Mouse (Mus musculus) hindbrain, embryonic 16.5 days (tissue): ENCODE data around the gene Nrm. TPM values are rescaled to one million over a fixed set of nuclear protein-coding genes. Genes with fewer than 3 reads are reported as not detected.

ENCODE experiments used
- ATAC-seq: fragments of 200-750 bp; cut with Nextera tagmentation; 2 replicates; pipeline ENCODE4 v1.8.0; 2017; ENCODE audit warnings: moderate TSS enrichment, moderate library complexity
- H3K27ac ChIP-seq: fragments of 300-500 bp; sonication (generic); 2 replicates; pipeline ENCODE4 v1.5.1; 2014; ENCODE audit warnings: low read depth, mild to moderate bottlenecking, control low read depth, low read length, moderate library complexity
- H3K27me3 ChIP-seq: fragments of 300-500 bp; sonication (generic); replicated peaks from 2 replicates; pipeline ENCODE4 v1.6.1; 2014; ENCODE audit warnings: low read length; ENCODE audit not compliant: control insufficient read depth, insufficient read depth
- H3K36me3 ChIP-seq: fragments of 300-500 bp; sonication (generic); 2 replicates; pipeline ENCODE4 v1.6.1; 2014; ENCODE audit warnings: mild to moderate bottlenecking, low read length, moderate library complexity, mixed read lengths; ENCODE audit not compliant: control insufficient read depth, insufficient read depth
- H3K4me1 ChIP-seq: fragments of 300-500 bp; sonication (generic); 2 replicates; pipeline ENCODE4 v1.6.1; 2014; ENCODE audit warnings: low read depth, low read length; ENCODE audit not compliant: control insufficient read depth, insufficient read depth
- H3K4me2 ChIP-seq: fragments of 300-500 bp; sonication (generic); 2 replicates; pipeline ENCODE4 v1.6.1; 2014; ENCODE audit warnings: mild to moderate bottlenecking, low read length, control low read depth, moderate library complexity
- H3K4me3 ChIP-seq: fragments of 300-500 bp; sonication (generic); 2 replicates; pipeline ENCODE4 v1.5.1; 2014; ENCODE audit warnings: mild to moderate bottlenecking, low read length, control low read depth, moderate library complexity
- H3K9ac ChIP-seq: fragments of 300-500 bp; sonication (generic); 2 replicates; pipeline ENCODE4 v1.6.1; 2014; ENCODE audit warnings: low read depth, mild to moderate bottlenecking, control low read depth, low read length, moderate library complexity
- H3K9me3 ChIP-seq: fragments of 300-500 bp; sonication (generic); 2 replicates; pipeline ENCODE4 v1.6.1; 2014; ENCODE audit warnings: mild to moderate bottlenecking, low read length, moderate library complexity; ENCODE audit not compliant: control insufficient read depth
- WGBS: fragments of 180-500 bp; shearing (Covaris S2); extraction: QIAGEN DNeasy Blood & Tissue Kit; methylation state at CpG from one replicate; pipeline ENCODE4 v1.1.7; 2014; 5-methylcytosine and 5-hydroxymethylcytosine counted together
- polyA plus RNA-seq: library from polyadenylated mRNA; unstranded; fragments of >200 nt; fragmentation: Nextera tagmentation; extraction: Ambion mirVana; gene quantifications from 2 replicates; pipeline ENCODE4 v1.2.1, GENCODE M21; 2015

Nrm gene
- polyA plus RNA-seq, 1 experiment from 2014 or later: 20.8 TPM

DNA sequence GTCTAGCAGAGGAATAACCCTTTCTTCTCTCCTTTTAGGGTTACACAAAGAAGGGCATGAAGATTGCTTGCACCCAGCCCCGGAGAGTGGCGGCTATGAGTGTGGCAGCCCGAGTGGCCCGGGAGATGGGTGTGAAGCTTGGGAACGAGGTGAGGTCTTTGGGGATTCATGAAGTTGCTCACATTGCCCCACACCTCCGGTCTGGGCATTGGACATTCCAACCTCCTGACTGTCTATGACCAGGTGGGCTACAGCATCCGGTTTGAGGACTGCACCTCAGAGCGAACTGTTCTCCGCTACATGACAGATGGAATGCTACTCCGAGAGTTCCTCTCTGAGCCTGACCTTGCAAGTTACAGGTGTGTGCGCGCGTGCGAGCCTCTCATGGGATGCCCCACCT, 22.7 kb downstream of the Nrm start:
- ATAC-seq: no peak
- H3K4me1 ChIP-seq: peaks cover 11% of the 10 kb centered on the region
- H3K27ac ChIP-seq: no peak overlapping the region
- peaks cover 51% of the 10 kb centered on the region for H3K36me3 ChIP-seq
- no peaks in the 10 kb centered on the region for H3K27me3 ChIP-seq
- 99% methylated on average over 14 of the region's 14 CpGs for WGBS
- no peak overlapping the region for H3K9ac ChIP-seq
- no peak overlapping the region for H3K4me2 ChIP-seq
- H3K4me3 ChIP-seq: no peak overlapping the region
- H3K9me3 ChIP-seq: no peaks in the 10 kb centered on the region

DNA sequence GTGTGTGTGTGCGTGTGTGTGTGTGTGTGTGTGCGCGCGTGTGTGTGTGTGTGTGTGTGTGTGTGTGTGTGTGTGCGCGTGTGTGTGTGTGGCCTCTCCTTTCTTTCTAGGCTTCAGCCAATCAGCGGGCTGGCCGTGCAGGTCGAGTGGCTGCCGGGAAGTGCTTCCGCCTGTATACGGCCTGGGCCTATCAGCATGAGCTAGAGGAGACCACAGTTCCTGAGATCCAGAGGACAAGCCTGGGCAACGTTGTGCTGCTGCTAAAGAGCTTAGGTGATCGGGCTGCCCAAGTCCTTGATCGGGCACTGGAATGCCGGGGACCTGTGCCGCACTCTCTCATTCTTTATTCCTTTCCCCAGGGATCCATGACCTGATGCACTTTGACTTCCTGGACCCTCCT, 26.6 kb downstream of the Nrm start:
- H3K27ac ChIP-seq: no peak overlapping the region
- no peak overlapping the region for H3K4me2 ChIP-seq
- no peak overlapping the region for H3K4me3 ChIP-seq
- H3K9ac ChIP-seq: no peak overlapping the region
- no peaks in the 10 kb centered on the region for H3K27me3 ChIP-seq
- 75% methylated on average over 7 of the region's 17 CpGs for WGBS
- H3K4me1 ChIP-seq: no peaks in the 10 kb centered on the region
- H3K36me3 ChIP-seq: peaks cover 69% of the 10 kb centered on the region
- no peaks in the 10 kb centered on the region for H3K9me3 ChIP-seq
- no peak for ATAC-seq

DNA sequence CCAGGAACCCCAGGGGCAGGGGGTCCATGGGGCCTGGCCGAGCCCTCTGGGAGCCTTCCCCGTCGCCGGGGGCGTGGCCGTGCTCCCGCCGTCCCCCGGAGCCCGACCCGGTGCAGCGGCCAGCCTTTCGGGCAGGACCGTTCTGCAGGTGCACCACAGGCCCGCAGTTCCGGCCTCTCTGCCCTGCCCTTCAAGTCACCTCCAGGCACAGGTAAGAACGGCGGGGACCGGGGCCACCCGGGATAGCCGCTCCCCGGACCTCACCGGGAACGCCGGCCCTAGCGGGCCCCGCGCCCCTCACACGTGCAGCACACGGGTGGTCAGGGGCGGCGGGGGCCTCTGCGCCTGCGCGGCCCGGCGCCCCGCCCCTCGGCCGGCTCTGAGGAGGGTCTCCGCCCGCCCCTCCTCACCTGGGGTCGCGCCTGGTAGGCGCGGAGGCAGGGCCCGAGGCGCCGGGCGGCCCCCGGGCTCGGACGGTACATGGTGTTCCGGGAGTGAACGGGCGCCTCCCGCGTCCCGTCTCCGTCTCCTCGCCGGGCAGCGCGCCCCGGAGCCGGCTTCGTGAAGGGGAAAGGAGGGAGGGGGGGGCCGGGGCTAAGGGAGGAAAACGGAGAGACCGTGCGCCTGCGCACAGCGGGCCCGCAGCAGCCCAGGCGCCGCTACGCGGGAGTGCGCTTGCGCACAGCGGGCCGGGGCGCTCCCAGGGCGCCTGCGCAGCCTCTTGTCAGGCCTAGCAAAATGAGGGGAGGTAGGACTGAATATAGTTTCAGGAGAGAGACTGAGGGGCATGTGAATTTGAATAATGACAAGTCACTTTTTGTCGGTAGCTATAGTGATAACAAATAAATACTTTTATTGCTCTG, 35.9 kb downstream of the Nrm start, which contains the start of gene 2310061I04Rik:
2310061I04Rik (minus strand) TSS at position 651 of the 863 bp plus-strand sequence.
- no peaks in the 10 kb centered on the region for H3K27me3 ChIP-seq
- peak within 1 kb of the TSS; percentile 93 for H3K9ac ChIP-seq
- peak; percentile 95 for ATAC-seq
- peaks cover 30% of the 10 kb centered on the region for H3K36me3 ChIP-seq
- H3K4me2 ChIP-seq: peak within 1 kb of the TSS; percentile 99
- H3K27ac ChIP-seq: peak within 1 kb of the TSS; percentile 98
- H3K4me1 ChIP-seq: peaks cover 13% of the 10 kb centered on the region
- no peaks in the 10 kb centered on the region for H3K9me3 ChIP-seq
- under 1% methylated on average over 82 of the region's 86 CpGs for WGBS
- peak within 1 kb of the TSS; percentile 80 for H3K4me3 ChIP-seq

DNA sequence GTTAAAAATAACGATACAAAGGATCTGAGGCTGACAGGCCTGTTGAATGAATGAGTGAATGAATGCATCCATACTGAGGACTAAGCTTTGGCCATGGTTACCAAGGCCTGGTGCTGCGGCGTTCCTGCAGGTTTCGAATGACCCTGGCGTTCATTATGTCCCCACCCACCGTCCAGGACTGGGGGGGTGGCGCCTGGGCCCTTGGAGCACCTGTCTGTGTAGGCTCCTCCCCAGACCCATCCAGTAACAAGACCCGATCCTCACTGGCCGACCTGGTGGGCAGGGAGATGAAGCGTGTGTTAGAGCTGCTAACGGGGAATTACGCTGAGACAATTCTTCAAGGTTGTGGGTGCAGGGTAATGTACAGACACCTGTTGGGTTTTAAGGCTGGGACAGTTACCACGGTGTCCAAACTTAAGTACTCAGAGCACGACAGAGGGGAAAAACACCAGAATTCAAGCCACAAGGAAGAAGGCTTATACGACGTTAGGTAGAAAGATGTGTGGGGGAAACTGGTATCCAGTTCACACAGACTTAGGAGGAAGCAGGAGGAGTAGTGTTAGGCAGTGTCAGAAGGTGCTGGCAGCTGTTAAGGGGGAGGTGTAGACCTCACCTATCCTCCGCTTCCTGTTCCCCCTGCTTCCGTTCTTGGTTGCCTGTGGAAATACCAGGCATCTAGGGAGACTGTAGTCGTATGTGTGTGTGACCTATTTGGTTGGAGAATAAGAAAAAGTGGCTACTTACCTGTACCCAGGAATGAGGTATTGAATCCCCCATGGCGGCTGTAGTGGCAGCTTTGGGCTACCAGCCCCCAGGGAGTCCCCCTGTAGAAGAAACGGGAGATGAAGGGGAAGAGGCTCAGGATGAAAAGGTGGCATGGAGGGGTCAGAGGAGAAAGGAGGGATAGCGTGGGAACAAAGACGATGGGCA, 36.8 kb downstream of the Nrm start:
- H3K9me3 ChIP-seq: no peaks in the 10 kb centered on the region
- H3K27me3 ChIP-seq: no peaks in the 10 kb centered on the region
- peak overlapping the region; percentile 99 for H3K4me2 ChIP-seq
- peaks cover 13% of the 10 kb centered on the region for H3K4me1 ChIP-seq
- peak; percentile 43 for ATAC-seq
- H3K27ac ChIP-seq: peak overlapping the region; percentile 98
- peak overlapping the region; percentile 80 for H3K4me3 ChIP-seq
- peak overlapping the region; percentile 93 for H3K9ac ChIP-seq
- H3K36me3 ChIP-seq: peaks cover 32% of the 10 kb centered on the region
- WGBS: 40% methylated on average over 23 of the region's 23 CpGs

DNA sequence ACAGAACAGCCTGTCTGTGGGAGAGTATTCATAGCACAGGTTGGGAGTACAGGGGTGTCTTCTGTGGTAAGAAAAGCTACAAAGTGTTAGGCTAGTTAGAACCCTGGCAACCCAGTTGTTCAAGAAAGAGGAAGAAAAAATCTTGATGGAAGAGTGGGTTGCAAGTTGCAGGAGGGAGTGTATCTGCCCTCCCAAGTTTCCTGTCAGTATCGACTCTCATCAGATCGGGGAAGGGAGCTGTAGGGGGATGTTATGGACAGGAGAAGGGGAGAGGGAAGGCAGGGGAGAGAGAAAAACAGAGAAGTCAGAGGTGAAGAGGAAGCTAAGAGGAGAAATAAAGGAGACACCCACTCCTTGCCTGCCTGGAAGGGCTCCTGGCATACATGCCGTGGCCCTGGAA, 39.5 kb downstream of the Nrm start:
- H3K4me2 ChIP-seq: no peak overlapping the region
- no peak overlapping the region for H3K4me3 ChIP-seq
- 89% methylated on average over 3 of the region's 3 CpGs for WGBS
- H3K9ac ChIP-seq: no peak overlapping the region
- peaks cover 13% of the 10 kb centered on the region for H3K4me1 ChIP-seq
- peaks cover 44% of the 10 kb centered on the region for H3K36me3 ChIP-seq
- no peak for ATAC-seq
- no peaks in the 10 kb centered on the region for H3K27me3 ChIP-seq
- no peaks in the 10 kb centered on the region for H3K9me3 ChIP-seq
- H3K27ac ChIP-seq: no peak overlapping the region

DNA sequence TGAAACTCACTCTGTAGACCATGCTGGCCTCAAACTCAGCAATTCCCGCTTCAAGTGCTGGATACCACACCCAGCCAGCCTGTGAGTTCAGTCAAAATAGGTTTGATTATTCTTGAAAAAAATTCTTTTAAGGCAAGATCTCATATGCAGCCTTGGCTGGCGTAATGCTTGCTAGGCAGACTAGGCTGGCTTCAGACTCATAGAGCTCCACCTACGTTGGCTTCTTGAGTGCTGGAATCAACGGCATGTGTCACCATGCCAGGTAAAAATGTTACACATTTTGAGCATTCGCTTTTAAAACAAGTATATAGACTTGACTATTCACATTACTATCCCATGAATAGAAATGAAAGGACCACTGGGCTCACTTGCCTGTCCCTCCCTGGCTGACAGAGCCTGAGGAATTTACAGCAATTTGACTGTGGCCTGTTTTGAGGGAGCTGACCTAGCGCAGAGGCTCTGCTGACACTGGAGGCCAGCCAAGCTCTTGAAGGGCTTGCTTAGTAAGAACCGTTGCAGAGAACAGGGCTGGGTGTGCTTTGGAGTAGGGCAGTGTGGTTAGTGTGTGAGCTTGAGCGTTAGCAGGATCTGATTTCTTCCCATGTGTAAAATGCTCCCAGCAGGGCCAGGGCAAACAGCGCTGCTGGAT, 42.3 kb downstream of the Nrm start:
- H3K9me3 ChIP-seq: no peaks in the 10 kb centered on the region
- WGBS: 86% methylated on average over 9 of the region's 9 CpGs
- no peaks in the 10 kb centered on the region for H3K27me3 ChIP-seq
- no peak overlapping the region for H3K9ac ChIP-seq
- H3K27ac ChIP-seq: no peak overlapping the region
- no peak overlapping the region for H3K4me3 ChIP-seq
- H3K4me2 ChIP-seq: no peak overlapping the region
- H3K4me1 ChIP-seq: peaks cover 8% of the 10 kb centered on the region
- no peak for ATAC-seq
- peaks cover 55% of the 10 kb centered on the region for H3K36me3 ChIP-seq

DNA sequence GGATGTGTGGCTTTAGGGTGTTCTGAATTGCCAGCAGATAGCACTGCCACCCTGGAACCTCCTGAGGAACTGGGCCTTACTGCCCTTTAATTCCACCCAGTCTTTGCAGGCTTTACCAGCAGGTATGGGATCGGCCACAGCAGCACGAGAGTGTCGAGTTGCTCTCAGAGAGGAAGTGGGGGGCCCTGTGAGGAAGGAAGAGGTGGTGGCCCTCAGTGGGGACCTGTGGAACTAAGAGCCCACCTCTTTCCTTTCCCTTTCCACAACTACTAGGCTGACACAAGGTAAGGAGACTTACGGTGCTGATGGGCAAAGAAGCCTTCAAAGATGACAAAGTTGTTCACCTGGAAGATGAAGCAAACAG, 42.9 kb downstream of the Nrm start:
- no peaks in the 10 kb centered on the region for H3K9me3 ChIP-seq
- H3K4me2 ChIP-seq: no peak overlapping the region
- WGBS: 85% methylated on average over 4 of the region's 4 CpGs
- no peaks in the 10 kb centered on the region for H3K27me3 ChIP-seq
- H3K4me1 ChIP-seq: peaks cover 13% of the 10 kb centered on the region
- ATAC-seq: no peak
- H3K36me3 ChIP-seq: peaks cover 55% of the 10 kb centered on the region
- H3K27ac ChIP-seq: no peak overlapping the region
- H3K4me3 ChIP-seq: no peak overlapping the region
- no peak overlapping the region for H3K9ac ChIP-seq

DNA sequence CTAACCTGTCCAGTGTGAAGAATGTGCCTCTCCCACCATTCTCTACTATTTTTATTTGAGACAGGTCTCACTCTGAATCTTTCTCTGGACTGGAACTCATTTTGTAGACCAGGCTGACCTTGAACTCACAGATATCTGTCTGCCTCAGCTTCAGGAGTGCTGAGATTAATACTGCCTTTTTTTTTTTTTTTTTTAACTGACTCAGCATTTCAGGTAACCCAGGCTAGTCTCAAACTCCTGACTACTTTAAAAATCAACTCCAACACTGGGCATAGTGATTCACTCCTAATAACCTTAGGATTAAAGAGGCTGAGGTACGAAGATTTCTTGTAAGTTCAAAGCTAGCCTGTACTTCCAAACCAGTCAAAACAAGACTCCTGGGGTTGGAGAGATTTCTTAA, 44.5 kb downstream of the Nrm start:
- Histone ChIP-seq H3K27ac (no peak overlapping the region), H3K9me3 (no peaks in the 10 kb centered on the region), H3K36me3 (peaks cover 46% of the 10 kb centered on the region), H3K27me3 (no peaks in the 10 kb centered on the region), H3K4me2 (no peak overlapping the region), H3K9ac (no peak overlapping the region), H3K4me3 (no peak overlapping the region), H3K4me1 (peaks cover 16% of the 10 kb centered on the region)
- WGBS: 100% methylated on average over 1 of the region's 1 CpGs
- ATAC-seq: no peak
